Mouse (Mus musculus): Measurements from ENCODE around the gene Tceanc. TPM values are rescaled to one million over a fixed set of nuclear protein-coding genes. Genes with fewer than 3 reads are reported as not detected.

The Tceanc gene
- polyA plus RNA-seq (2014; fragmentation: Illumina TruSeq; extraction: RNeasy Lipid Tissue Mini Kit (QIAGEN cat#74804); ENCODE audit: insufficient read depth, low read depth, low replicate concordance), result 1.6 TPM

GRCm38 (mm10) chrX:166518345-166518744 is at the start of gene Tceanc:
Tceanc (minus strand) TSS chrX:166518567.

GRCm38 (mm10) chrX:166479365-166479983 is 38.9 kb downstream of the Tceanc start, which contains the start of gene Rab9:
Rab9 (minus strand) TSS chrX:166479867.

Other genes with a start within 250 kb of the Tceanc start
- 25.0 TPM for gene Trappc2, start 78.0 kb downstream of the Tceanc start, polyA plus RNA-seq (2014; fragmentation: Illumina TruSeq; extraction: RNeasy Lipid Tissue Mini Kit (QIAGEN cat#74804); ENCODE audit: insufficient read depth, low read depth, low replicate concordance)
- gene Ofd1, start 77.9 kb downstream of the Tceanc start, polyA plus RNA-seq (2014; fragmentation: Illumina TruSeq; extraction: RNeasy Lipid Tissue Mini Kit (QIAGEN cat#74804); ENCODE audit: insufficient read depth, low read depth, low replicate concordance), result 2.5 TPM
- 44.0 TPM for gene Rab9, start 38.7 kb downstream of the Tceanc start, polyA plus RNA-seq (2014; fragmentation: Illumina TruSeq; extraction: RNeasy Lipid Tissue Mini Kit (QIAGEN cat#74804); ENCODE audit: insufficient read depth, low read depth, low replicate concordance)
- 21.4 TPM for gene Egfl6, start 67.2 kb upstream of the Tceanc start, polyA plus RNA-seq (2014; fragmentation: Illumina TruSeq; extraction: RNeasy Lipid Tissue Mini Kit (QIAGEN cat#74804); ENCODE audit: insufficient read depth, low read depth, low replicate concordance)

Data from lung, adult 10 weeks (tissue).